Mouse (Mus musculus): ENCODE data around the gene Plcl2. TPM values are rescaled to one million over a fixed set of nuclear protein-coding genes. Genes with fewer than 3 reads are reported as not detected.

Plcl2 gene
- polyA plus RNA-seq (2014; fragmentation: Illumina TruSeq; extraction: RNeasy Lipid Tissue Mini Kit (QIAGEN cat#74804); ENCODE audit: low read depth, low replicate concordance), result 10.3 TPM

DNA sequence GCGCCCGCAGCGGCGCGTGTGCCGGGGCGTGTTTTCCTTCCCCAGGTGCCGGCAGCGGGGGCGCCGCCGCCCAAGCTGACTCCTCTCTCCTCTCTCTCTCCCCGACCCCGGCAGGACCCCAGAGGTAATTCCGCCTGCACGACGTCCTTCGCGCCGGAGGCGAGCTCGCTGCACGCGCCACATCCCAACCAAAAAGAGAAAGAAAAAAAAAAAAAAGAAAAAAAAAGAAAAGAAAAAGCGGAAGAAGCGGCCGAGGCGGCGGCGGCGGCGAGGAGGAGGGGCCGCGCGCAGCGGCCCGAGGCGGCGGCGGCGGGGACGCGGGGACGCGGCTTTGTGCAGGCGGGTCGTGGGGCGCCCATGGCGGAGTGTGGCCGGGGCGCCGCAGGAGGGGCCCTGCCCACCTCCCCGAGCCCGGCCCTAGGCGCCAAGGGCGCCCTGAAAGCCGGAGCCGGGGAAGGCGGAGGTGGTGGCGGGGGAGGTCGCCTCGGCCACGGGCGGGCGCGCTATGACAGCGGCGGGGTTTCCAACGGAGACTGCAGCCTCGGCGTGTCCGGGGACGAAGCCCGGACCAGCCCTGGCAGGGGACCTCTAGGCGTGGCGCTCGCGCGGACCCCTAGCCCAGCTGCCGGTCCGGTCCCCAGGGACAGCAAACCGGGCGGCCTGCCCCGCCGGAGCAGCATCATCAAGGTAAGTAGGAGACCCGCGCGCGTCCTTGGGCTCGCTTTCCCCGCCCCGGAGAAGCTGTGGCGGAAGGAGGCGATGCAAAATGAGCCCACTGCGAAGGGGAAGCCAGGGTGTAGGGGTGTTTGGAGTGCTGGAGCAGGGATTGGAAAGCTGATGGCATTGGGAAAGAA lies at the start of gene Plcl2:
TSS of gene Plcl2 (plus strand) at position 153 of the 854 bp plus-strand sequence.

Other genes with a start within 250 kb of the Plcl2 start
- not detected for gene Dazl, start 215.8 kb upstream of the Plcl2 start, polyA plus RNA-seq (2014; fragmentation: Illumina TruSeq; extraction: RNeasy Lipid Tissue Mini Kit (QIAGEN cat#74804); ENCODE audit: low read depth, low replicate concordance)

Measured in liver, adult 10 weeks (tissue).